Mouse (Mus musculus): ENCODE results near the gene Ilf2.

- no peak for TF ChIP-seq CTCF (IDR thresholded peaks at IDR 0.05; ENCODE audit: low read depth)
- no peak for TF ChIP-seq EP300 (IDR thresholded peaks at IDR 0.05; ENCODE audit: low read depth)
Observed at GRCm38 (mm10) chr3:90486998-90487397, 11.1 kb downstream of the Ilf2 start.

Measured in liver, postnatal 0 days (tissue).